Mouse (Mus musculus): ENCODE measurements around the gene Megf11.

The Megf11 gene

DNA sequence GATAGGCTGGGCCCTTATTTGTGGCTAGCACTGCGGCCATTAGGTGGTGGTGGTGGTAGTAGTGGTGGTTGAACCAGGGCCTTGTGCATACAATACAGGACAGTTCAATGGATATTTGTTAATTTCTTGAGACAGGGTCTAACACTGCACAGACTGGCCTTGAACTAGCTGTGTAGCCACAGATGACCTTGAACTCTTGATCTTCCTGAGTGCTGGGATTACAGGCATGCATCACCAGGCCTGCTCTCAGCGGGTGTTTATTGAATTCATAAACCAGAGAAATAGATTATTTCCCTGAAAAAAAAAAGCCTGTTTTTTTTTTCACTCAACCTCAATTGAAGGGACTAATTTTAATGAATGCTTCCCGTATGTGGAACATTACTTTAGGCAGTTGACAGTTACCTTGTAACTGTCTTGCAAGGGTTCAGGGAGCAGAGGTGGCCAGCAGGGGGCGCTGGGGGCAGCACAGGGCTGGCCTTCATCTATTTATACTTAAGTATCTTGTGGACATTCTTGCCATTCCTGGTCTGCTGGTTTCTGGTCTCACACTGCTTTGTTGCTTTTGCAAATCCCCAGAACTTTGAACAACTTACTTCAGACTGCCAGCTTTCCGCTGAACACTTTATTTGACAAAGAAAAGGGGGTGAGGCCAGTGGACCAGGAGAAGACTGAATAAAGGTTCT lies 8.6 kb downstream of the Megf11 start:
- DNase-seq (ENCODE audit: low spot score in 2 of 2) = peak; percentile 38 to 50

GRCm38 (mm10) chr9:64395238-64395920 lies 10.0 kb downstream of the Megf11 start:
- DNase-seq (ENCODE audit: low spot score in 2 of 2) = no peak

DNA sequence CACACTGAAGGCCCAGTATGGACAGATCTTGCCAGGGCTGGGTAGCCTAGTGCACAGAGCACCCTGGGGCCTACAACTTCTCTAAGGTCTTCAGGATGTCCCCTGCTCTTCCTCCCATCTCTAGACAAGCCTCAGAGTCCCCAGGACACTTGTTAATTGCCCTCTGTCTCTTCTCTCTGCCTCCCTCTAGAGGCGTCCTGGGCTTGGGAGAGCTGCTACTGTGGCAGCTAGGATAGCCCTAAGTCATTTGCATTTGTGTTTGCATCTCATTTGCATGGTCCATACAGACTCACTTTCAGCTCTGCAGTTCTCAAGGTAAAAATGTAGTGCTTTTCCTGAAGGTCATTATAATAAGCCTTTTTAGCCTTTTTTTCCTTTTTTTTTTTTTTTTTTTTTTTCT lies 11.7 kb downstream of the Megf11 start:
- no peak for DNase-seq (ENCODE audit: low spot score in 2 of 2)

GRCm38 (mm10) chr9:64399121-64399520 lies 13.7 kb downstream of the Megf11 start:
- no peak for DNase-seq (ENCODE audit: low spot score in 2 of 2)

DNA sequence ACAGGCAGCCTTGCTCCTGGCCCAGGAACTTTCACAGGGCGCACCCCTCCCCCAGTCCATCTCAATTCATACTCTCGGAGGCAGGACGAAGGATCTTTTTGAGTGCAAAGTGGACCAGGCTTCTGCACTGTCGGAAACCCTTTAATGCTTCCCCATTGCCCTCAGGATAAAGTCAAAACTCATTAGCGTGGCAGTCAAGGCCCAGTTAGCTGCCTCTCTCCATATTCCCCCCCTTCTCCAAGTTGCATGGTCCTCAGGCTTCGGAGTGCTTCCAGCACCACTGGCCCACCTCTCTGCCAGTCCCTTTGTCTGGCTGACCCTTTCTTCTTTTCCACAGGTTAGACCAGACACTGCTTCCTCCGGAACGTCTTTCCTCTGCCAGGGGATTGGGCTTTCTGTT lies 16.7 kb downstream of the Megf11 start:
- DNase-seq (ENCODE audit: low spot score in 2 of 2) = no peak

- no peak for DNase-seq (ENCODE audit: low spot score in 2 of 2)
These were observed 21.4 kb downstream of the Megf11 start for GRCm38 (mm10) chr9:64406841-64407240.

DNA sequence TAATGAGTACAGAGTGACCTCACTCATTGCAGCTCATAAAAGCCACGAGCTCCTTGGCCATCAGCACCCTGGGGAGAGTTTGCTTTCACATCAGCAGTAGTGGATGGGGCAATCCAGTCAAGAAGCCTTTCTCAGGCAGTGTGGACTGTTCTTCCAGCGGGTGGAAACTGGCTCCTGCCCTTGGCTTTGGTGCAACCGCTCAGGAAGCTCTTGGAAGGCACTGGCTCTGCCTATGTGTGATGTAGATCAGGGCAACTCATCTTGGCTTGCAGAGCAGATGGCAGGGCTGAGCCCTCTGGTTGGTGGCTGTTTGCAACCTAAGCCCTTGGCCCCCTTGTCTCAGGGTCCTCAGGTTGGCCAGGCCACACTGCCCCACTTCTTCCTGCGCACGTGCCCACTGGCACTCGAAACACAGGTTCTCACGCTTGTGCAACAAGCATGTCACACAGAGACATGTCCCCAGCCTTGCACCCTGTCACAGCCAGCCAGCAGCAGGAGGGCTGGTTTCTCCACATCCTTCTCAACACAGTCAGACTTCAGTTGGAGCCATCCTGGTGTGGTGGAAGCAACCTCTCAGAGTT lies 22.1 kb downstream of the Megf11 start:
- DNase-seq (ENCODE audit: low spot score in 2 of 2) = no peak

DNA sequence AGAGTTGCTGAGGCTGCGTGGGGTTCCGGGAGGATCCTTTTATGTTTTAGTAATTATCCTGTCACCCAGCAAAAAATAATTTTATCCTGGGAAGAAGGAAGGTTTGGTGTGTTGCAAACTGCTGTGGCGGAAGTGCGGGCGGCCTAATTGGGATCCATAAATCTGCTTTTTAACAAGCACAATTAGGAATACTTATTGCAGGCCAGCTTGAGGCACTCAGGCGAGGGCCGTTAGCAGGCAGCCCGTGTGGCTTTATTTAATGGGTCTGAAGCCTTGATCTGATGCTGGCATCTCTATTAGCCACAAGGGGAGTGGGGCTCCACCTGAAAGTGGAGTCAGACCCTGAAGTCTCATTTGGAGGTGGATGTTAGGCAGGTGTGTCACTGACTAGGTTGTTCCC lies 23.4 kb downstream of the Megf11 start:
- no peak for DNase-seq (ENCODE audit: low spot score in 2 of 2)

GRCm38 (mm10) chr9:64420471-64420870 lies 35.0 kb downstream of the Megf11 start:
- no peak for DNase-seq (ENCODE audit: low spot score in 2 of 2)

- no peak for DNase-seq (ENCODE audit: low spot score in 2 of 2)
These were observed 36.7 kb downstream of the Megf11 start for GRCm38 (mm10) chr9:64421986-64422616.

- no peak for DNase-seq (ENCODE audit: low spot score in 2 of 2)
These were observed 38.5 kb downstream of the Megf11 start for GRCm38 (mm10) chr9:64423912-64424311.

DNA sequence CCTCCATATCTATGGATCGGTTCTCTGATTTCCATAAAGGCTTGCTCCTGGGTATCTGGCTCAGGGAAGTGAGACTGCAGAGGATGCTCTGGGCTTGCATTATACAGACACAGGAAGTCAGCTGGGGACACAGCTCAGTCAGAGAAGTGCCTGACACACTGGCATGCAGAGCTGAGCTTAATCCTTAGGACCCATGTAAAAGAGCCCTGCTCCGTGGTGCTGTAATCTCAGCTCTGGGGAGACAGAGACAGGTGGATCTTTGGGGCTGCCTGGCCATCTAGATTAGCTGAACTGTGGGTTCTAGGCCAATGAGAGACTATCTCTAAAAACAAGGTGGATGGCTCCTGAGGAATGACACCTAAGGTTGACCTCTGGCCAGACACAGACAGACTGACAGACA lies 50.7 kb downstream of the Megf11 start:
- no peak for DNase-seq (ENCODE audit: low spot score in 2 of 2)

GRCm38 (mm10) chr9:64440101-64440500 lies 54.7 kb downstream of the Megf11 start:
- no peak for DNase-seq (ENCODE audit: low spot score in 2 of 2)

GRCm38 (mm10) chr9:64445981-64446380 lies 60.6 kb downstream of the Megf11 start:
- DNase-seq (ENCODE audit: low spot score in 2 of 2) = no peak

- no peak for DNase-seq (ENCODE audit: low spot score in 2 of 2)
These were observed 61.6 kb downstream of the Megf11 start for GRCm38 (mm10) chr9:64447070-64447469.

DNA sequence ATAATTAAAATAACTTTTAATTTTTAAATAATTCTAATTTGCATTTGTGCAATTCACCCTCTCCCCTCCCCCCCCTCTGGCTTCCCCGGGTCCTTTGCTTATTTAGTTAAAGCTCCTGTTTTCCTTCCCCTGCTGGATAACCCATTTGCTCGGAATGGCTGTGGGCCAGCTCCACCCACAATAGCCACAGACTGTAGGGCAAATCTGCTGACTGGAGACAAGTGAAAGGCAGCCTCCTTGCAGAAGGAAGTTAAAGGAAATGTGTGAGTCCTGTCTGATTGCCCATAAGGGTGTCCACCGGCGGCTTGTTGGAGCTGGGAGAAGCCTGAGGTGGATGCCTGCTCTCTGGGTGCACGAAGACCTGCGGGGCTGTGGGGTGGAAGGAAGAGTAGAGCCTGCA lies 62.1 kb downstream of the Megf11 start:
- DNase-seq (ENCODE audit: low spot score in 2 of 2) = no peak

- DNase-seq (ENCODE audit: low spot score in 2 of 2) = peak; percentile 11 to 41
These were observed 67.3 kb downstream of the Megf11 start for GRCm38 (mm10) chr9:64452769-64453168.

GRCm38 (mm10) chr9:64454196-64454595 lies 68.8 kb downstream of the Megf11 start:
- DNase-seq (ENCODE audit: low spot score in 2 of 2) = no peak

DNA sequence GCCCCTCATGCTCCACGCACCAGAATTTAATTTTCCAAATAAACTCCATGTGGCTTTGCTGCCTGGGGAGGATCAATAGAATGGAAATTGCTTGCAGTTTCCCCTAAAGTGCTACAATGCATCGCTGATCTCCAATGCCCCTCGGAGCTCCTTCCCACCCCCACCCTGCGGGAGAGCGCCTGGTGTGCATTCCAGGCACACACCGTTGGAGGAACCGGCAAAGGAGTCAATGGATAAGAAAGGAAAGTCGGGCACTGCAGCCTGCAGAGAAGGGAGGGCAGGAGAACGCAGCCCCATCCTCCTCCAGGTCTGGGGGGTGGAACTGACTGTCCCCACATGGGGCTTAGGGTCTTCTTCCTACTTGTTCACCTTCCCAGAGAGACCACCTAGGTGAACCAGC lies 70.5 kb downstream of the Megf11 start:
- no peak for DNase-seq (ENCODE audit: low spot score in 2 of 2)

- no peak for DNase-seq (ENCODE audit: low spot score in 2 of 2)
These were observed 72.2 kb downstream of the Megf11 start for GRCm38 (mm10) chr9:64457596-64457995.

GRCm38 (mm10) chr9:64461568-64462308 lies 76.3 kb downstream of the Megf11 start:
- no peak for DNase-seq (ENCODE audit: low spot score in 2 of 2)

GRCm38 (mm10) chr9:64462870-64463269 lies 77.4 kb downstream of the Megf11 start:
- no peak for DNase-seq (ENCODE audit: low spot score in 2 of 2)

Measured in spleen, postnatal 36 days (tissue).